Mouse (Mus musculus): ENCODE measurements around the gene Dbr1.

Dbr1 gene

DNA sequence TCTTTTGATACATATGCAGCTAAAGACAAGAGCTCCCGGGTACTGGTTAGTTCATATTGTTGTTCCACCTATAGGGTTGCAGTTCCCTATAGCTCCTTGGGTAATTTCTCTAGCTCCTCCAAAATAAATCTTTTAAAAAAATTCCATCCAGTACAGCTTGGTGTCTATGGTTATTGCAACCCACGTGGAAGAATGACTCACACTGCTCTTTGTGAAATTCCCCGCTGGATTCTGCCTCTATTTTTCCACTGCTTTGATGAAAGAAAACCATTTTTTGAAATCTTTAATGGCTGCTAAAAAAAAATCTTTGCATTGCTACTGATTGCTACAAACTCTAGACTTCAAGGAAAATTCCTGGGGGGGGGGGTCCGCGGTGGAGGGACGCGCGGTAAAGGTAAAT lies 44.1 kb downstream of the Dbr1 start:
- DNase-seq (ENCODE audit: low read depth, low spot score) = no peak

DNA sequence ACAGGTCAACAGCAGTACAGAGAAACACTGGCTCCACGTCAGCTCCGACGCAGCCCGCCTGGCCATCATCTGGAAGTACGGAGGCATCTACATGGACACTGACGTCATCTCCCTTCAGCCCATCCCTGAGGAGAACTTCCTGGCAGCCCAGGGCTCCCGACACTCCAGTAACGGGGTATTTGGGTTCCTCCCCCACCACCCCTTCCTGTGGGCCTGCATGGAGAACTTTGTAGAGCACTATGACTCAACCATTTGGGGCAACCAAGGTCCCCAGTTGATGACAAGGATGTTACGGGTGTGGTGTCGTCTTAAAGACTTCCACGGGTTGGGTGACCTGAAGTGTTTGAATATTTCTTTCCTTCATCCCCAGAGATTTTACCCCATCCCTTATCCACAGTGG lies 44.6 kb downstream of the Dbr1 start:
- no peak for DNase-seq (ENCODE audit: low read depth, low spot score)

GRCm38 (mm10) chr9:99622034-99622433 lies 46.4 kb downstream of the Dbr1 start:
- DNase-seq (ENCODE audit: low read depth, low spot score) = no peak

GRCm38 (mm10) chr9:99622966-99623365 lies 47.4 kb downstream of the Dbr1 start:
- no peak for DNase-seq (ENCODE audit: low read depth, low spot score)

- DNase-seq (ENCODE audit: low read depth, low spot score) = no peak
Observed at GRCm38 (mm10) chr9:99624117-99624516, 48.5 kb downstream of the Dbr1 start.

DNA sequence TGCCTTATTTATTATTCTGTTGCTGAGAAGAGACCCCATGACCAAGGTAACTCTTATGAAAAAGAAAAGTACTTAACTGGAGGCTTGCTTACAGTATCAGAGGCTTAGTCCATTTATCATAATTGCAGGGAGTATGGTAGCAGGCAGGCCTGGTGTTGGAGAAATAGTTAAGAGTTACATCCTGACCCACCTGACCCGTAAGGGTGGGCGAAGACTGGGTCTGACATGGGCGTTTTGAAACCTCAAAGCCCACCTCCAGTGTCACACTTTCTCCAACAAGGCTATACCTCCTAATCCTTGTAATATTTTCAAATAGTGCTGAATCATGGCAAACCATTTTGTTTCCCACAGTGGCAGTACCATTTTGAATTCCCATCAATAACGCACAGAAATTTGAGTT lies 53.0 kb downstream of the Dbr1 start:
- no peak for DNase-seq (ENCODE audit: low read depth, low spot score)

DNA sequence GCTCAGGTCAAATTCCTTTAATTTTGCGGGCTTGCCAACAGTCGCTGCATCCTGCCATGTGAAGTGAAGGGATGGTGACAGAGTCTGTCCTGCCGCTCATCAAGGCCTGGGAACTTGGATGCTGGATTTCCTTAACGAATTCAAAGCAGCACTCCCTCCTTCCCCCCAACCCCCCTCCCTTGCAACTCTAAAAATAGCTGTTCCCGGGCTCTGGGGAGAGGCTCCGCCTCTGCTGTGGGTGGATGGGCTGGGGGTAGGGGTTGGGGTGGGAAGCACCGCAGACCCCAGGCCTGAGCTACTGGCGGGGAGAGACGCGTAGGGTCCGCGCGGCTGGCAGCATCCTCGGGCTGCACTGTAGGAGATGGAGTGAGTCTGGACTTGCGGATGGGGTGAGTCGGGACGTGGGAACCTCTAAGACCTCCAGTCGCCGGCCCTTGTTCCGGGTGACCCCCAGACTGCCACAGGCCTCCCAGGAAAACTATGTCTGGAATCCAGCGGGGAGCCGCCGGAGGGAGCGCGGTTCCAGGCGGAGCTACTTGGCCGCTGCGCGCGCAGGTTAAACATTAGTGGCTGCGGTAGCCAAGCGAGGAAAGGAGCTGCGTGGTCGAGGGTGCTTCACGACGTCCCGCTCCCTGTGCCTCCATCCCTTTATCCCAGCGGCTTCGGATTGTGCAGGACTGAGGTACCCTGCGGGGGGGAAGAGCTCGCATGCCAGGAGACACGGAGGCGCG lies 53.8 kb downstream of the Dbr1 start, which contains the start of gene Dzip1l:
Dzip1l (plus strand) TSS at position 216 of the 731 bp plus-strand sequence.
- no peak for DNase-seq (ENCODE audit: low read depth, low spot score)

DNA sequence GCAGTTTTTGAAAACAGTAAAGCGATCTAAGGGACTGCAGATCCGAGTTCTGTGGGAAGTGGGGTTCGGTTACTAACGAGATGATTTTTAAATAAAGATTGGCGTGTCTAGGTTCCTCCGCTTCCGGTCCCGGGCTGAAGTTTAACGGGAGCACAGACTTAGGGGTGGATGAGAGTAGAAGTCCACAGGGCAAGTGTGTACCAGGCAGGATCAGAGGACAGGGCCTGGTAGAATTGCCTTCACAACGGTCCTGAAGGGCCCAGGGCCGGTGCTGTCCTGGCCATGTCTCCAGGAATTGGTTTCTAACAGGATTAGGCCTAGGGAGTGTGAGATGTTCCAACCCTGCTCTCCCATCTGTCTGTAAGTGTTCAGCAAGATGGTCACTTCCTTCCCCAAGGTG lies 54.5 kb downstream of the Dbr1 start:
- no peak for DNase-seq (ENCODE audit: low read depth, low spot score)

- DNase-seq (ENCODE audit: low read depth, low spot score) = no peak
Observed at GRCm38 (mm10) chr9:99630528-99631125, 55.0 kb downstream of the Dbr1 start.

DNA sequence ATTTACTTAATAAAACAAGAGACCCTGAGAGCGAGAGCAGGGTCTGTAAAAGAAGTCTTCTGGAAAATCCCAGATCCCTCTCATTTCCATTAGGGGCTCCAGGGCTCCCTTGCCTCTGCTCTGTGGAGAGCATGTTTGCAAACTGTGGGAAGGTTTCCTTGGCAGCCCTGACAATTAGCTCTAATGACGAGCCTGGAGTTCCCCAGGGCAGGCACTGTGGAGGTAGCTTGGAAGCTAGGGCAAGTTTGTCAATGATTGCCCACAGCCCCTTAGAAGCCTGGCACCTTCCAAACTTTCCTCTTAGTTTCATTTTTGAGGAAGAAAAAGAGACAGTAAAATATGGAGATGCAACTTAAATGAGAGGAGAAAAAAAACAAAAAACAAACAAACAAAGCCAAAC lies 56.2 kb downstream of the Dbr1 start:
- DNase-seq (ENCODE audit: low read depth, low spot score) = no peak

GRCm38 (mm10) chr9:99632264-99632663 lies 56.7 kb downstream of the Dbr1 start:
- no peak for DNase-seq (ENCODE audit: low read depth, low spot score)
